Mouse (Mus musculus): ENCODE data around the gene Mertk. TPM values are rescaled to one million over a fixed set of nuclear protein-coding genes. Genes with fewer than 3 reads are reported as not detected.

The Mertk gene
- polyA plus RNA-seq, 1 experiment from 2014 or later = 5.0 TPM

DNA sequence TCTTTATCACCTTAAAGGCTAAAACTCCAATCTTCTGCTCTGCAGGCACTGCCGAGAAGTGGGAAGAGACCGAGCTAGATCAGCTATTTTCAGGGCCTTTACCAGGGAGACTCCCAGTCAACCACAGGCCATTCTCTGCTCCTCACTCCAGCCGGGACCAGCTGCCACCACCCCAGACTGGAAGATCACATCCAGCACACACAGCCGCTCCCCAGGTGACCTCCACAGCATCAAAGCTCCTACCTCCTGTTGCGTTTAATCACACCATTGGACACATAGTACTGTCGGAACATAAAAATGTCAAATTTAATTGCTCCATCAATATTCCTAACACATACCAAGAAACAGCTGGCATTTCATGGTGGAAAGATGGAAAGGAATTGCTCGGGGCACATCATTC lies 30.4 kb downstream of the Mertk start:
- Histone ChIP-seq H3K4me2 (ENCODE audit: low read depth) (no peak overlapping the region), H3K27ac (ENCODE audit: low read depth, low read length) (no peak overlapping the region), H3K9ac (ENCODE audit: low read length) (no peak overlapping the region), H3K36me3 (ENCODE audit: control insufficient read depth, insufficient read depth, low read length) (no peaks in the 10 kb centered on the region), H3K4me3 (ENCODE audit: low read depth, low read length) (no peak overlapping the region), H3K27me3 (ENCODE audit: control insufficient read depth, insufficient read depth, low read length) (no peaks in the 10 kb centered on the region), H3K9me3 (ENCODE audit: control insufficient read depth, low read length) (no peaks in the 10 kb centered on the region), H3K4me1 (ENCODE audit: control insufficient read depth, insufficient read depth, low read length) (no peaks in the 10 kb centered on the region)
- no peak for DNase-seq (ENCODE audit: low spot score)
- 48% methylated on average over 7 of the region's 7 CpGs for WGBS
- no peak for ATAC-seq (ENCODE audit: insufficient read depth, low FRiP score, low TSS enrichment)

DNA sequence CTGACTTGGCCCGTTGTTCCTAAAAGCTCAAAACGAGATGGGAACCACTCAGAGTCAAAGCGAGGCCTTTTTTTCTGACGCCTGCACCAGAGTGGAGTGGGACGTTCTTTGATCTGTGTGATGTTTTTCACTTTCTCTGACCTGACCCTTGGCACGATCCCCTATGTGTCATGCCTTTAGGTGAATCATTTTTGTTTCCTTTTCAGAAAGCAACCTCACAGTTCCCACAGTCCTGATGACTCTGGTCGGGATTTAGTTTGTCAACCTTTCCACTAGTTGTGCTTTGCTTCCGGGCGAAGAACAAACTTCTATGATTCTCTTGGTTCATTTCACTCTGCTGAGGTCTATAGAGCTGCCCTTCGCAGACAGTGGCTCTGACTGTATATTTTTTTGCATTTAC lies 32.8 kb downstream of the Mertk start:
- no peak for DNase-seq (ENCODE audit: low spot score)
- WGBS = 67% methylated on average over 10 of the region's 10 CpGs

DNA sequence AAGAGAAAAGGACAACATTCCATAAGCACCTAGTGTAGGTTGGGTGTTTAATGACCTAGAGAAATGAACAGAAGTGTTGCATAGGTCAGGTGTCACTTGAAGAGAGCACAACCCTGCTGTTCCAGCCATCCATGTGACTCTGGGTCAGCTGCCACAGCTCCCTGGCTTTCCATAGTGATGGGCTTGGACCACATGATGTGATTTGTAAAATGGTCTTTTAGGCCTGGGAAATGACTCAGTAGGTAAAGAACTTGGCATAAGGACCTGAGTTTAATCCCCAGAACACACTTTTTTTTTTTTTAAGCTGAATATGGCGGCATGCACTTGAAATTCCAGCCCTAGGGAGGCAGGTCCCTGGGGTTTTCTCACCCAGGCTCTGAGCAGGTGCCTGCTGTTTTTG lies 33.2 kb downstream of the Mertk start:
- ATAC-seq (ENCODE audit: insufficient read depth, low FRiP score, low TSS enrichment) (no peak), DNase-seq (ENCODE audit: low spot score) (no peak)
- Histone ChIP-seq H3K4me2 (ENCODE audit: low read depth) (no peak overlapping the region), H3K4me3 (ENCODE audit: low read depth, low read length) (no peak overlapping the region), H3K9ac (ENCODE audit: low read length) (no peak overlapping the region), H3K9me3 (ENCODE audit: control insufficient read depth, low read length) (no peaks in the 10 kb centered on the region), H3K27me3 (ENCODE audit: control insufficient read depth, insufficient read depth, low read length) (no peaks in the 10 kb centered on the region), H3K36me3 (ENCODE audit: control insufficient read depth, insufficient read depth, low read length) (no peaks in the 10 kb centered on the region), H3K4me1 (ENCODE audit: control insufficient read depth, insufficient read depth, low read length) (no peaks in the 10 kb centered on the region), H3K27ac (ENCODE audit: low read depth, low read length) (no peak overlapping the region)
- WGBS = 92% methylated on average over 1 of the region's 1 CpGs

More for the DNA sequence above, 32.8 kb downstream of the Mertk start:
- H3K9me3 ChIP-seq (ENCODE audit: control insufficient read depth, low read length) = no peaks in the 10 kb centered on the region
- no peaks in the 10 kb centered on the region for H3K27me3 ChIP-seq (ENCODE audit: control insufficient read depth, insufficient read depth, low read length)
- no peak overlapping the region for H3K4me2 ChIP-seq (ENCODE audit: low read depth)
- H3K4me1 ChIP-seq (ENCODE audit: control insufficient read depth, insufficient read depth, low read length) = no peaks in the 10 kb centered on the region
- no peak overlapping the region for H3K9ac ChIP-seq (ENCODE audit: low read length)
- no peak for ATAC-seq (ENCODE audit: insufficient read depth, low FRiP score, low TSS enrichment)
- no peak overlapping the region for H3K27ac ChIP-seq (ENCODE audit: low read depth, low read length)
- no peak overlapping the region for H3K4me3 ChIP-seq (ENCODE audit: low read depth, low read length)
- H3K36me3 ChIP-seq (ENCODE audit: control insufficient read depth, insufficient read depth, low read length) = no peaks in the 10 kb centered on the region

DNA sequence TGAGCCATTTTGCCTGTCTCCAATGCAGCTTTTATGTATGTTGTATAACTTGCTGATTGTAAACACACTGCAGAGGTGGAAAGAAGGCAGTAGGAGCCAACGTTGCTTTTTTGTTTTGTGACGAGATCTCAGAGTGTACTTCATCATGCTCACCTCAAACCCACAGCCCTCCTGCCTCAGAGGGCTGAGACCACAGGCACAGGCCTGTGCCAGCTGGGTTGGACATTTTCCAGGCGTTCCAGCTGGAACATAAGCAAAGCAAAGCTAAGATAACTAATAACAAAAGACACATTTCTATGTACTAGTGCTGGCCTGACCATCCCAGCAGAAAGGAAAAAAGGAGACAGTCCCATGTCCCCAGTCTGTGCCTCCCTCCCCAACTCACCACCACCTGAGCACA lies 36.3 kb downstream of the Mertk start:
- H3K4me1 ChIP-seq (ENCODE audit: control insufficient read depth, insufficient read depth, low read length) = no peaks in the 10 kb centered on the region
- H3K9me3 ChIP-seq (ENCODE audit: control insufficient read depth, low read length) = no peaks in the 10 kb centered on the region
- 71% methylated on average over 3 of the region's 3 CpGs for WGBS
- no peak overlapping the region for H3K27ac ChIP-seq (ENCODE audit: low read depth, low read length)
- no peak overlapping the region for H3K4me3 ChIP-seq (ENCODE audit: low read depth, low read length)
- H3K36me3 ChIP-seq (ENCODE audit: control insufficient read depth, insufficient read depth, low read length) = no peaks in the 10 kb centered on the region
- H3K4me2 ChIP-seq (ENCODE audit: low read depth) = no peak overlapping the region
- ATAC-seq (ENCODE audit: insufficient read depth, low FRiP score, low TSS enrichment) = no peak
- H3K27me3 ChIP-seq (ENCODE audit: control insufficient read depth, insufficient read depth, low read length) = no peaks in the 10 kb centered on the region
- no peak overlapping the region for H3K9ac ChIP-seq (ENCODE audit: low read length)
- no peak for DNase-seq (ENCODE audit: low spot score)

GRCm38 (mm10) chr2:128737051-128737450 lies 38.3 kb downstream of the Mertk start:
- WGBS = 94% methylated on average over 2 of the region's 2 CpGs

DNA sequence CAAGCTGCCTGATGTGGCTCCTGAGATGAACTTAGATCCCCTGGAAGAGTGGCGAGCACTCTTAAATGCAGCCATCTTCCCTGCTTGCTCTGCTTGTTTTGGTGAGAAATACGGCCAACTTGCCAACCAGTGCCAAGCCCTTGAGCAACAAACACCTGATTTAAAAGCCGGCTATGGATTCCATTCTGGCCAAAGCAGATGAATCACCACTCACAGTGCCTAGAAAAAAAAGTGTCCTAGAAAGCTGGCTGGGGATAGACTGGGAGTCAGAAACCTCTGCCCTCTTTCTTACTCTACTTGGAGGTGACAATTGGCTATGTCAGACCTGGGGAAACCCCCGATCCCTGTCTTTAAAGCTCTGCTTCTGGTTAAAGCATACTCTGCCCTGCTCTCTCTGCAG lies 39.0 kb downstream of the Mertk start:
- H3K9ac ChIP-seq (ENCODE audit: low read length) = no peak overlapping the region
- no peaks in the 10 kb centered on the region for H3K27me3 ChIP-seq (ENCODE audit: control insufficient read depth, insufficient read depth, low read length)
- no peak overlapping the region for H3K4me3 ChIP-seq (ENCODE audit: low read depth, low read length)
- H3K4me1 ChIP-seq (ENCODE audit: control insufficient read depth, insufficient read depth, low read length) = no peaks in the 10 kb centered on the region
- no peak overlapping the region for H3K27ac ChIP-seq (ENCODE audit: low read depth, low read length)
- no peak for ATAC-seq (ENCODE audit: insufficient read depth, low FRiP score, low TSS enrichment)
- 87% methylated on average over 4 of the region's 4 CpGs for whole genome bisulfite sequencing
- no peaks in the 10 kb centered on the region for H3K9me3 ChIP-seq (ENCODE audit: control insufficient read depth, low read length)
- H3K4me2 ChIP-seq (ENCODE audit: low read depth) = no peak overlapping the region
- DNase-seq (ENCODE audit: low spot score) = no peak
- no peaks in the 10 kb centered on the region for H3K36me3 ChIP-seq (ENCODE audit: control insufficient read depth, insufficient read depth, low read length)

More at GRCm38 (mm10) chr2:128737051-128737450, 38.3 kb downstream of the Mertk start:
- Histone ChIP-seq H3K9ac (ENCODE audit: low read length) (no peak overlapping the region), H3K36me3 (ENCODE audit: control insufficient read depth, insufficient read depth, low read length) (no peaks in the 10 kb centered on the region), H3K4me2 (ENCODE audit: low read depth) (no peak overlapping the region), H3K4me3 (ENCODE audit: low read depth, low read length) (no peak overlapping the region), H3K27me3 (ENCODE audit: control insufficient read depth, insufficient read depth, low read length) (no peaks in the 10 kb centered on the region), H3K4me1 (ENCODE audit: control insufficient read depth, insufficient read depth, low read length) (no peaks in the 10 kb centered on the region), H3K27ac (ENCODE audit: low read depth, low read length) (no peak overlapping the region), H3K9me3 (ENCODE audit: control insufficient read depth, low read length) (no peaks in the 10 kb centered on the region)
- ATAC-seq (ENCODE audit: insufficient read depth, low FRiP score, low TSS enrichment) (no peak), DNase-seq (ENCODE audit: low spot score) (no peak)

DNA sequence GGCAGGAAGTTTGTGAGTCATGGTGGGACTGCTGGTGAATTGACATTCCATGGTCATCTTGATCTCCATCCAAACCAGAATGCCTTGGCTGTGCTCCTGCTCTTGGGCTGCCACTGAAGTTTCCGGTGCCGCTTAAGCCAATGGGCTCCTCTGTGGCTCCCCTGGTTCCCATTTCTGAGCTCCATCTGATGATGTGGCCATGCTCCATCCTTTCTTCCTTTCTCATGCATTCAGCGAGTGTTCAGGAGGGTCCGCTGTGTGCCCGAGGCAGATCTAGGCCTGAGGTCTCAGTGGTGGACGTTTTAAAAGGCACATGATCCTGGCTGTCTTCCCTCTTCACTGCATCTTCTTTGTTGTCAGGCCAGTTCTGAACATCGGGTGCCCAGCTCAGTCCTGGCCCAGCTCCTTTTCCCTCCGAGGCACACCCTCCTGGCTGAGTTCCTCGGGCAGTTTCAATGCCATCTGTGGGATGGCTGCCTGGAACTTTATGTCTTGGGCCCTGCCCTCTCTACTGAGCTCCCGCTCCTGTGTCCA lies 40.0 kb downstream of the Mertk start:
- no peak for DNase-seq (ENCODE audit: low spot score)
- no peak for ATAC-seq (ENCODE audit: insufficient read depth, low FRiP score, low TSS enrichment)
- Histone ChIP-seq H3K36me3 (ENCODE audit: control insufficient read depth, insufficient read depth, low read length) (no peaks in the 10 kb centered on the region), H3K27ac (ENCODE audit: low read depth, low read length) (no peak overlapping the region), H3K9me3 (ENCODE audit: control insufficient read depth, low read length) (no peaks in the 10 kb centered on the region), H3K27me3 (ENCODE audit: control insufficient read depth, insufficient read depth, low read length) (no peaks in the 10 kb centered on the region), H3K9ac (ENCODE audit: low read length) (no peak overlapping the region), H3K4me3 (ENCODE audit: low read depth, low read length) (no peak overlapping the region), H3K4me2 (ENCODE audit: low read depth) (no peak overlapping the region), H3K4me1 (ENCODE audit: control insufficient read depth, insufficient read depth, low read length) (no peaks in the 10 kb centered on the region)
- WGBS = 90% methylated on average over 10 of the region's 10 CpGs

- H3K36me3 ChIP-seq (ENCODE audit: control insufficient read depth, insufficient read depth, low read length) = no peaks in the 10 kb centered on the region
- no peaks in the 10 kb centered on the region for H3K4me1 ChIP-seq (ENCODE audit: control insufficient read depth, insufficient read depth, low read length)
- DNase-seq (ENCODE audit: low spot score) = no peak
- H3K4me2 ChIP-seq (ENCODE audit: low read depth) = no peak overlapping the region
- no peak overlapping the region for H3K9ac ChIP-seq (ENCODE audit: low read length)
- H3K27me3 ChIP-seq (ENCODE audit: control insufficient read depth, insufficient read depth, low read length) = no peaks in the 10 kb centered on the region
- ATAC-seq (ENCODE audit: insufficient read depth, low FRiP score, low TSS enrichment) = no peak
- no peaks in the 10 kb centered on the region for H3K9me3 ChIP-seq (ENCODE audit: control insufficient read depth, low read length)
- 71% methylated on average over 12 of the region's 12 CpGs for WGBS
- no peak overlapping the region for H3K27ac ChIP-seq (ENCODE audit: low read depth, low read length)
- no peak overlapping the region for H3K4me3 ChIP-seq (ENCODE audit: low read depth, low read length)
Observed at GRCm38 (mm10) chr2:128745879-128746620, 47.3 kb downstream of the Mertk start.

GRCm38 (mm10) chr2:128746621-128747151 lies 47.9 kb downstream of the Mertk start:
- Histone ChIP-seq H3K4me1 (ENCODE audit: control insufficient read depth, insufficient read depth, low read length) (no peaks in the 10 kb centered on the region), H3K4me2 (ENCODE audit: low read depth) (no peak overlapping the region), H3K36me3 (ENCODE audit: control insufficient read depth, insufficient read depth, low read length) (no peaks in the 10 kb centered on the region), H3K27ac (ENCODE audit: low read depth, low read length) (no peak overlapping the region), H3K4me3 (ENCODE audit: low read depth, low read length) (no peak overlapping the region), H3K27me3 (ENCODE audit: control insufficient read depth, insufficient read depth, low read length) (no peaks in the 10 kb centered on the region), H3K9ac (ENCODE audit: low read length) (no peak overlapping the region), H3K9me3 (ENCODE audit: control insufficient read depth, low read length) (no peaks in the 10 kb centered on the region)
- no peak for ATAC-seq (ENCODE audit: insufficient read depth, low FRiP score, low TSS enrichment)
- DNase-seq (ENCODE audit: low spot score) = no peak
- WGBS = 61% methylated on average over 5 of the region's 5 CpGs
